Mouse (Mus musculus) MEL (cell line): ENCODE results near the gene Cyp27b1.

Experiments
- CTCF ChIP-seq, 3 experiments: IDR thresholded peaks in 2 of 3; conservative IDR thresholded peaks in 1 of 3; 2 replicates each; pipeline ENCODE4 v1.5.1; 2011 to 2012; ENCODE audit warnings: low read length in 3 of 3, low read depth in 2 of 3, mild to moderate bottlenecking in 2 of 3, improper control_type of control experiment in 1 of 3, inconsistent platforms in 1 of 3, mixed read lengths in 1 of 3, moderate library complexity in 1 of 3; ENCODE audit not compliant: control insufficient read depth in 1 of 3, insufficient read depth in 1 of 3, poor library complexity in 1 of 3, severe bottlenecking in 1 of 3
- E2F4 ChIP-seq: IDR thresholded peaks from 2 replicates; pipeline ENCODE4 v1.6.1; 2011; ENCODE audit warnings: low read depth, low read length, improper control_type of control experiment, borderline replicate concordance
- EP300 ChIP-seq, 2 experiments: IDR thresholded peaks; 2 replicates each; pipeline ENCODE4 v1.6.1; 2011; ENCODE audit warnings: improper control_type of control experiment in 2 of 2, low read length in 2 of 2, low read depth in 1 of 2, mild to moderate bottlenecking in 1 of 2
- ETS1 ChIP-seq: IDR thresholded peaks from 2 replicates; pipeline ENCODE4 v1.6.1; 2012; ENCODE audit warnings: low read depth, mild to moderate bottlenecking, inconsistent platforms, low read length, improper control_type of control experiment, moderate library complexity
- GATA1 ChIP-seq: IDR thresholded peaks from 2 replicates; pipeline ENCODE4 v1.6.1; 2011; ENCODE audit warnings: low read depth, low read length, improper control_type of control experiment
- MAFK ChIP-seq: IDR thresholded peaks from 2 replicates; pipeline ENCODE4 v1.6.1; 2011; ENCODE audit warnings: low read depth, mild to moderate bottlenecking, low read length, improper control_type of control experiment, borderline replicate concordance
- MYC ChIP-seq: IDR thresholded peaks from 2 replicates; pipeline ENCODE4 v1.6.1; 2011; ENCODE audit warnings: low read depth, mild to moderate bottlenecking, low read length, improper control_type of control experiment, moderate library complexity
- NRF1 ChIP-seq: IDR thresholded peaks from 2 replicates; pipeline ENCODE4 v1.6.1; 2014; ENCODE audit warnings: low read depth, mild to moderate bottlenecking, inconsistent platforms, low read length, improper control_type of control experiment, moderate library complexity; ENCODE audit not compliant: poor library complexity, insufficient read depth, severe bottlenecking
- POLR2A ChIP-seq, 2 experiments: IDR thresholded peaks; 2 replicates each; pipeline ENCODE4 v1.6.1; 2011 to 2012; ENCODE audit warnings: low read length in 2 of 2, mild to moderate bottlenecking in 2 of 2, control low read depth in 1 of 2, improper control_type of control experiment in 1 of 2, low read depth in 1 of 2, moderate library complexity in 1 of 2; ENCODE audit not compliant: control insufficient read depth in 1 of 2, insufficient read depth in 1 of 2, poor library complexity in 1 of 2
- SIN3A ChIP-seq: IDR thresholded peaks from 2 replicates; pipeline ENCODE4 v1.6.1; 2012; ENCODE audit warnings: low read length, improper control_type of control experiment, inconsistent platforms
- TBP ChIP-seq: IDR thresholded peaks from 2 replicates; pipeline ENCODE4 v1.8.0; 2011; ENCODE audit warnings: low read depth, low read length, improper control_type of control experiment
- ZC3H11A ChIP-seq: IDR thresholded peaks from 2 replicates; pipeline ENCODE4 v1.6.1; 2012; ENCODE audit warnings: low read depth, mild to moderate bottlenecking, inconsistent platforms, low read length, improper control_type of control experiment
- ZNF384 ChIP-seq: IDR thresholded peaks from 2 replicates; pipeline ENCODE4 v1.6.1; 2012; ENCODE audit warnings: low read depth, mild to moderate bottlenecking, inconsistent platforms, low read length, improper control_type of control experiment

GRCm38 (mm10) chr10:127080901-127081780, 33.1 kb downstream of the Cyp27b1 start:
- TF ChIP-seq MYC (no peak), NRF1 (no peak), ZC3H11A (no peak), CTCF (IDR thresholded peaks at IDR 0.05 in 2 of 3, conservative IDR thresholded peaks at IDR 0.05 in 1 of 3; ENCODE audit: control insufficient read depth in 1 of 3, insufficient read depth in 1 of 3, low read depth in 2 of 3, low read length in 3 of 3, poor library complexity in 1 of 3, severe bottlenecking in 1 of 3) (no peak), POLR2A (IDR thresholded peaks at IDR 0.05; ENCODE audit: control insufficient read depth in 1 of 2, insufficient read depth in 1 of 2, low read depth in 1 of 2, low read length in 2 of 2, poor library complexity in 1 of 2) (no peak), GATA1 (no peak), EP300 (IDR thresholded peaks at IDR 0.05; ENCODE audit: low read depth in 1 of 2, low read length in 2 of 2) (no peak), TBP (no peak), E2F4 (no peak), ZNF384 (no peak), ETS1 (no peak), MAFK (no peak), SIN3A (no peak)
